Mouse (Mus musculus) left cerebral cortex, postnatal 10 days (tissue): ENCODE data around the gene Vmn1r125. TPM values are rescaled to one million over a fixed set of nuclear protein-coding genes. Genes with fewer than 3 reads are reported as not detected.
"Not testable (repeated sequence)": the region's sequence is repeated elsewhere in the genome, so short reads cannot be mapped to it uniquely, and the experiment has no call there.

Experiments
- DNase-seq, 2 experiments: peaks; one replicate each; pipeline ENCODE4 v3.0.0; 2021 to 2022; ENCODE audit warnings: low spot score in 2 of 2, mixed read lengths in 1 of 2; ENCODE audit errors: extremely low spot score in 1 of 2
- intact Hi-C: fragments of 180-260 bp; cut with DNase I; formaldehyde crosslinking; loops from one replicate; pipeline ENCODE4 v1.15.1; 2025
- total RNA-seq, 2 experiments: library from RNA; stranded (reverse); gene quantifications; 2 replicates each; pipeline ENCODE4 v1.2.3; 2021

Vmn1r125 gene
- total RNA-seq = not detected

DNA sequence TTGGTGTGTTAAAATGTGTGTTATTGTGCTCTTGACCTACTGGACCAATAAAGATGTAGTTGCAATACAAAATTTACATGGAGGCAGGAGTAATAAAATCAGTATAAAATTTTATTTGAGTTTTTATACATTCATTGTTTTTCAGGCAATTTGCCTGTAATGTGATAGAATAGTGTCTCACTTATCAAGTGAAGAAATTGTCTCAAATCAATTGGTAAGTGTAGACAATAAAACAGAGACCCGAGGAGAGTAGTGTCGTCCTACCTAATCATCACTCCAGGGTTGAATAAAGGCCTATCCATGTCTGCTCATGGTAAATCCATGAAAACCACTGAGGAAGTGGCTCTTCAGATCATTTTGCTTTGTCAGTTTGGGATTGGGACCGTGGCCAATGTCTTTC is at the start of gene Vmn1r125:
Gene Vmn1r125 (plus strand): TSS at position 301 of the 400 bp plus-strand sequence.
- DNase-seq = not testable (repeated sequence)

DNA sequence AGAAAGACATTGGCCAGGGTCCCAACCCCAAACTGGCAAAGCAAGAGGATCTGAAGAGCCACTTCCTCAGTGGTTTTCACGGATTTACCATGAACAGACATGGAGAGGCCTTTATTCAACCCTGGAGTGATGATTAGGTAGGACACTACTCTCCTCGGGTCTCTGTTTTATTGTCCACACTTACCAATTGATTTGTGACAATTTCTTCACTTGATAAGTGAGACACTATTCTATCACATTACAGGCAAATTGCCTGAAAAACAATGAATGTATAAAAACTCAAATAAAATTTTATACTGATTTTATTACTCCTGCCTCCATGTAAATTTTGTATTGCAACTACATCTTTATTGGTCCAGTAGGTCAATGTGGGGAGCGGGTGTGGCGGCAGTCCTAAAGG is 11.5 kb upstream of the Vmn1r125 start, which contains the start of gene Vmn1r124:
Gene Vmn1r124 (minus strand): TSS at position 101 of the 400 bp plus-strand sequence.
- DNase-seq, intact Hi-C loops: not testable (repeated sequence)

More for the DNA sequence above, at the start of gene Vmn1r125:
- intact Hi-C loops = not testable (repeated sequence)

DNA sequence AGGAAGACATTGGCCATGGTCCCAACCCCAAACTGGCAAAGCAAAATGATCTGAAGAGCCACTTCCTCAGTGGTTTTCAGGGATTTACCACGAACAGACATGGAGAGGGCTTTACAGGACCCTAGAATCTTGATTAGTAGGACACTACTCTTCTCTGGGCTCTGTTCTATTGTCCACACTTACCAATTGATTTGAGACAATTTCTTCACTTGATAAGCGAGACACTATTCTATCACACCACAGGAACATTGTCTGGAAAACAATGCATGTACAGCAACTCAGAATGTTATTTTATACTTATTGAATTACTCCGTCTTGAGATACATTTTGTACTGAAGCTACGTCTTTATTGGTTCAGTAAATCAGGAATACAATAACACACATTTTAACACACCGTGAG is 29.4 kb downstream of the Vmn1r125 start, which contains the start of gene Vmn1r126:
Gene Vmn1r126 (minus strand): TSS at position 101 of the 400 bp plus-strand sequence.
- DNase-seq, intact Hi-C loops: not testable (repeated sequence)

DNA sequence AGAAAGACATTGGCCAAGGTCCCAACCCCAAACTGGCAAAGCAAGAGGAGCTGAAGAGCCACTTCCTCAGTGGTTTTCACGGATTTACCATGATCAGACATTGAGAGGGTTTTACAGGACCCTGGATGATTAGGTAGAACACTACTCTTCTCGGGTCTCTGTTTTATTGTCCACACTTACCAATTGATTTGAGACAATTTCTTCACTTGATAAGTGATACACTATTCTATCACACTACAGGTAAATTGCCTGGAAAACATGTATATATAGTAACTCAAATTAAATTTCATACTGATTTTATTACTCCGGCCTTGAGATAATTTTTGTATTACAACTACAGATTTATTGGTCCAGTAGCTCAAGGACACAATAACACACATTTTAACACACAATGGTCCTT is 47.8 kb downstream of the Vmn1r125 start, which contains the start of gene Vmn1r127:
Gene Vmn1r127 (minus strand): TSS at position 101 of the 400 bp plus-strand sequence.
- intact Hi-C loops, DNase-seq: not testable (repeated sequence)

Other genes starting within 250 kb of the Vmn1r125 start
- not detected for gene Vmn1r120, start 218.4 kb upstream of the Vmn1r125 start, total RNA-seq
- not detected for gene Vmn1r121, start 173.7 kb upstream of the Vmn1r125 start, total RNA-seq
- gene Vmn1r122, start 138.1 kb upstream of the Vmn1r125 start, total RNA-seq = not detected
- not detected for gene Vmn1r123, start 110.0 kb upstream of the Vmn1r125 start, total RNA-seq
- gene Gm5157, start 81.8 kb upstream of the Vmn1r125 start, total RNA-seq = not detected
- gene Vmn1r124, start 11.6 kb upstream of the Vmn1r125 start, total RNA-seq = not detected
- gene Vmn1r126, start 29.3 kb downstream of the Vmn1r125 start, total RNA-seq = not detected
- gene Vmn1r127, start 47.7 kb downstream of the Vmn1r125 start, total RNA-seq = not detected
- not detected for gene Vmn1r128, start 77.2 kb downstream of the Vmn1r125 start, total RNA-seq
- not detected for gene Vmn1r129, start 89.1 kb downstream of the Vmn1r125 start, total RNA-seq
- gene Gm6882, start 160.6 kb downstream of the Vmn1r125 start, total RNA-seq = not detected
- gene Vmn1r130, start 239.6 kb downstream of the Vmn1r125 start, total RNA-seq = not detected